Mouse (Mus musculus): ENCODE measurements at regions not wholly inside any gene's neighbourhood (a gene's known extent, or its start where the extent isn't known, plus 50 kb on each side); places are given as distances from the start of the nearest gene placed in this dataset.

DNA sequence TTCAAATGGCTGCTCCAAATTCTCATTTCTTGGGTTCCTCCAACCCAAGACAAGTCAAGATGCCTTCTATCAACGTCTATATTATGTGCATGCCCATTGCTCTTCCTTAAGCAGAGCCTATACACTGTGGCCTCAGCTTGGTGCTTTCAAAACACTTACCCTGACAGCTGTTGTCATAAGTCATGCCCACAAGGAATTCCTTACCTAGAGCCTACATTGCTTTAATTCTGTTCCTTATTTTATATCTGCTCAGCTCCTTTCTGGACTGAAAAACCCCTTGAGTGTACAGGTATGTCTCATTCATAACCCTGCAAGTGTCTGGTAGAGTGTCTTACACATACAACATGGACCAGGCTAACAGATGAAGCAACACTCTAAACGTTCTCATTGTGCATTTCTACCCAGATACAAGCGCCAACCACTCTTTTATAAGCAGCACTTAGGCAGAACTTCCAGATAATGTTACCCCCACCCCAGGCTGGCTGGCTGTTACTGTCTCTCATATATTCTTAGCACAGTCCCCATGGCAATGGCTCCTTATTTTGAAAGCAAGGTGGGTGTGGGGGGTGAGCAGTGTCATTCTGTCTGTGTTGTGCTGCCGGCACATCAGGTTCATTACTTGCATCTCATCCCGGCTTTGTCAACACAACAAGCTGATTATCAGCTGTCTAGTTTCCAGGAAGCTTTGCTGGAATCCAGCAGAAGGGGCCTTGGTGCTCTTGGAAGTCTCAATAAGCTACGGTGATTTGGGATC is 176.6 kb downstream of the Ifng start:
- no peak for TF ChIP-seq CTCF (IDR thresholded peaks at IDR 0.05; ENCODE audit: low read depth)
- TF ChIP-seq EP300 (IDR thresholded peaks at IDR 0.05; ENCODE audit: low read depth): no peak

All from liver, embryonic 14.5 days (tissue).